Mouse (Mus musculus): ENCODE results near the gene Igfbp7. TPM values are rescaled to one million over a fixed set of nuclear protein-coding genes. Genes with fewer than 3 reads are reported as not detected.

Gene Igfbp7
- polyA plus RNA-seq, 1 experiment from 2014 or later = 68.1 TPM

DNA sequence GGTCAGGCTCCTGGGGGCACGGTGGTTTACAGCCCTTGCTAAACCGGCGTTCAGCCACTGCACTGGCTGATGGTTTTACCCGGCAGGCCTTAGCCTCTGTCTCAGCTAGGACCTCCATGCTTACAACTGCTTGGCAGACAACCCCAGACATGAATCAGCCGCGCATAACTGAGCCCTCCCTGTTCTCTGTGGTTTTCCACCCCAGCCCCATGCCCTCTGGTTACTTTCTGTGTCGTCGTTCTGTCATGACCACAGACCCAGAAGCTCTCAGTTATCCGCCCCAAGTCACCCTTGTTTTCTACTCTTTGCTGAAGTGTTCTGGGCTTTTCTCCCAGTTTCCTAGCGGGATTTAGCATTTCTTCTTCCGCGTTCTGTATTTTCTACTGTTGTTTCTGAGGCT is 40.2 kb downstream of the Igfbp7 start:
- no peak for DNase-seq (ENCODE audit: low spot score)
- Histone ChIP-seq H3K4me1 (ENCODE audit: control insufficient read depth, insufficient read depth, low read length) (no peaks in the 10 kb centered on the region), H3K9me3 (replicated peaks; ENCODE audit: control insufficient read depth, low read length) (no peaks in the 10 kb centered on the region), H3K27ac (ENCODE audit: low read depth, low read length) (no peak overlapping the region), H3K27me3 (replicated peaks; ENCODE audit: control insufficient read depth, insufficient read depth, low read length) (no peaks in the 10 kb centered on the region), H3K36me3 (ENCODE audit: control insufficient read depth, insufficient read depth, low read length) (no peaks in the 10 kb centered on the region), H3K4me2 (ENCODE audit: low read length) (no peak overlapping the region), H3K4me3 (ENCODE audit: low read depth, low read length) (no peak overlapping the region), H3K9ac (ENCODE audit: low read length) (no peak overlapping the region)
- 56% methylated on average over 12 of the region's 12 CpGs for WGBS
- no peak for ATAC-seq

DNA sequence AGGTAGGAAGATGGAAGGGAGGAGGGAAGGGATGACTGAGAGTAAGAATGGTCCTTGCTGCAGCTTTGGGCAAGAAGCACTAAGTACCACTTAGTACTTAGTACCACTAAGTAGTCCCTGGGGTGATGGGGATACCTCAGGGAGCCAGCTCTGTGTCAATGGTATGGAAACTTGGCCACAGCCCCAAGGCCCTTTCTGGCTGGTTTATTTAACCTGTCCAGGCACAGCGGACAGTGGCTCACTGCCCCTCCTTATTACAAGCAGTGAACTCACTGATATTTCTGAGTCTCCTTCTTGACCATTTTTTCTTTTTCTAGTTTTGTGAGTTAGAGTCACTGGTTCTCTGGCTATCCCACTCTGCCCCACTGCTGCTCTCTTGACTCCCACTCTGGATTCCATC is 40.7 kb downstream of the Igfbp7 start:
- H3K27ac ChIP-seq (ENCODE audit: low read depth, low read length) = no peak overlapping the region
- no peak overlapping the region for H3K4me2 ChIP-seq (ENCODE audit: low read length)
- no peaks in the 10 kb centered on the region for H3K27me3 ChIP-seq (replicated peaks; ENCODE audit: control insufficient read depth, insufficient read depth, low read length)
- WGBS = 93% methylated on average over 1 of the region's 1 CpGs
- H3K9ac ChIP-seq (ENCODE audit: low read length) = no peak overlapping the region
- H3K36me3 ChIP-seq (ENCODE audit: control insufficient read depth, insufficient read depth, low read length) = no peaks in the 10 kb centered on the region
- no peaks in the 10 kb centered on the region for H3K4me1 ChIP-seq (ENCODE audit: control insufficient read depth, insufficient read depth, low read length)
- DNase-seq (ENCODE audit: low spot score) (no peak), ATAC-seq (no peak)
- H3K4me3 ChIP-seq (ENCODE audit: low read depth, low read length) = no peak overlapping the region
- no peaks in the 10 kb centered on the region for H3K9me3 ChIP-seq (replicated peaks; ENCODE audit: control insufficient read depth, low read length)

DNA sequence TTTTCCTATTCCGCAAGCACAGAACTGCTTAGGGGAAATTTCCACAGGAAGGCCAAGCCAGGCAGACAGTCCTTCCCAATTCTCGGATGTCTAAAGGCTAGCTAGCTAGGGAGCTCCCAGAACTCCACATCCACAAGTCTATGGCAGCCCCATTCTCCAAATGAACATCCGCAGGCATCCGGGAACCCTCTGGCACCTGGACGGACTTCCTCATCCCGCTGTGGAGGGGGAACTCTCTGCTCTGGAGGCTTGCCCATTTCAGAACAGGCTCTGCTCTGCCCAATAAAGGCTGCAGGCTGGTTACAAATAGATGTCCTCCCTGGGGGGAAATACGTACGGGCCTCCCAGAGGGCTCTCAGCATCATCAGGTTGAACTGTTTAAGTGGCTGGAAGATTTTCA is 41.5 kb downstream of the Igfbp7 start:
- 83% methylated on average over 8 of the region's 8 CpGs for WGBS
- H3K4me1 ChIP-seq (ENCODE audit: control insufficient read depth, insufficient read depth, low read length) = no peaks in the 10 kb centered on the region
- no peaks in the 10 kb centered on the region for H3K27me3 ChIP-seq (replicated peaks; ENCODE audit: control insufficient read depth, insufficient read depth, low read length)
- DNase-seq (ENCODE audit: low spot score) (no peak), ATAC-seq (no peak)
- H3K27ac ChIP-seq (ENCODE audit: low read depth, low read length) = no peak overlapping the region
- no peak overlapping the region for H3K4me3 ChIP-seq (ENCODE audit: low read depth, low read length)
- no peak overlapping the region for H3K9ac ChIP-seq (ENCODE audit: low read length)
- H3K36me3 ChIP-seq (ENCODE audit: control insufficient read depth, insufficient read depth, low read length) = no peaks in the 10 kb centered on the region
- H3K4me2 ChIP-seq (ENCODE audit: low read length) = no peak overlapping the region
- no peaks in the 10 kb centered on the region for H3K9me3 ChIP-seq (replicated peaks; ENCODE audit: control insufficient read depth, low read length)

DNA sequence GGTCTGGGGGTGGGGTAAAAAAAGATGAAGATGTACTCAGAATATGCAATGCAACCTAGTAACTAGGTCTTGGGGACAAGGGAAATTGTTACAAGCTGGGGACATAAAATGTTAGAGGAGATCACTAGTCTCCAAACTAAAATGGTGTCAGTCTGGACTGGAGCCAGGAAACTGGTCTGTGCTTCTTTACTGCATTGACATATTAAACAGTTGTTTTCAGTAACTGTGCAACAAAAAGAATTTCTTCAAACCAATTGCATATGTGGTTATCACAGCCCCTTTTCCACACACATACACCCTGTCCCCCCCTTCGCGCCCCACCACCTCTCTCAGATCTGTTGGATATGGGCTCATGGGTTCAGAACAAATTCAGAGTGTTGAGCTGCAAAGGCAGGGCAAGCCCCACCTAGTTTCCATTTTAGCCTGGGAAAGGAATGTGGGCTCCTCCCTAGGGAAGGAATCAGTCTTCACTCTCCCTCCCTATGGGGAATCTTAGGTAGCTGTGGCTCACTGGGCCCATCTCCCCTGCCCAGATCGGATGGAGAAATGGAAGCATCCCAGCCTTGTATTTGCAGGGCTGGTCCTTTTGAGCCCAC is 43.3 kb downstream of the Igfbp7 start:
- H3K9me3 ChIP-seq (replicated peaks; ENCODE audit: control insufficient read depth, low read length) = no peaks in the 10 kb centered on the region
- ATAC-seq (no peak), DNase-seq (ENCODE audit: low spot score) (no peak)
- H3K4me3 ChIP-seq (ENCODE audit: low read depth, low read length) = no peak overlapping the region
- no peaks in the 10 kb centered on the region for H3K36me3 ChIP-seq (ENCODE audit: control insufficient read depth, insufficient read depth, low read length)
- no peaks in the 10 kb centered on the region for H3K4me1 ChIP-seq (ENCODE audit: control insufficient read depth, insufficient read depth, low read length)
- WGBS = 91% methylated on average over 3 of the region's 3 CpGs
- H3K4me2 ChIP-seq (ENCODE audit: low read length) = no peak overlapping the region
- H3K27ac ChIP-seq (ENCODE audit: low read depth, low read length) = no peak overlapping the region
- no peaks in the 10 kb centered on the region for H3K27me3 ChIP-seq (replicated peaks; ENCODE audit: control insufficient read depth, insufficient read depth, low read length)
- no peak overlapping the region for H3K9ac ChIP-seq (ENCODE audit: low read length)

DNA sequence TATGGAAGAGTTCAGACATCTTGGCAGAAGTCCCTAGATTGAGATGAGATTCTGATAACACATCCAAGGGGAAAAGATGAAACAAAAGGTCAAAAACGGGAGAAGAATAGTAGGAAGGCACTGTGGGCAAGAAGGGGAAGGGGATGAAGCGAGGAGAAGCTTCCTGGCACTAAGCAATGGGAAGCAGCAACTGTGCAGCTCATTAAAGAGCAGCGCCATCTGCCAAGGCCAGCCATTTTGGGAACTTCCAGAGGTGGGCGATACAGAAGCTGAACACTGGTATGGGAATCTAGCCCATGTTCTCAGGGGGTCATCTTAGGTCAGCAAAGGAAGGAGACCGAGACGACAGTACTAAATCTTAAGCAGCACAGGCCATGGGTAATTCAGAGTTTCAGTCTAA is 44.2 kb downstream of the Igfbp7 start:
- Histone ChIP-seq H3K4me1 (ENCODE audit: control insufficient read depth, insufficient read depth, low read length) (no peaks in the 10 kb centered on the region), H3K27ac (ENCODE audit: low read depth, low read length) (no peak overlapping the region), H3K4me3 (ENCODE audit: low read depth, low read length) (no peak overlapping the region), H3K27me3 (replicated peaks; ENCODE audit: control insufficient read depth, insufficient read depth, low read length) (no peaks in the 10 kb centered on the region), H3K4me2 (ENCODE audit: low read length) (no peak overlapping the region), H3K36me3 (ENCODE audit: control insufficient read depth, insufficient read depth, low read length) (no peaks in the 10 kb centered on the region), H3K9me3 (replicated peaks; ENCODE audit: control insufficient read depth, low read length) (no peaks in the 10 kb centered on the region), H3K9ac (ENCODE audit: low read length) (no peak overlapping the region)
- DNase-seq (ENCODE audit: low spot score) (no peak), ATAC-seq (no peak)
- WGBS = 82% methylated on average over 6 of the region's 6 CpGs

DNA sequence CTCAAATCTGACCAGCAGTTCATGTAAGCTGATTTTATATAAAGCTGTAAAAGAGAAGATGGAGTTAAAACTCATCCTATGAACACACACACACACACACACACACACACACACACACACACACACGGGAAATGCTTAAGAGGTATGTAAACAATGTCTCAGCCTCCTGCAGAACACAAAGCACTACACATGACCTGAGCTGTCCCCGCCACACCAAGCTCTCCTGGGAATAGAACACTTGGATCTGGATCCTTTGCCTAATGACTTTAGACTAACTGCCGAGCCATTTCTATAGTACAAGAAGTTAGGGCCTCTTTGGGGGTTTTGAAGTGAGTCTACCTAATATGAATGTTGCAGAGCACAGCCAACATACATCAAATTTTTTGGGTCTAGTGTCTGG is 45.7 kb downstream of the Igfbp7 start:
- no peak overlapping the region for H3K4me3 ChIP-seq (ENCODE audit: low read depth, low read length)
- H3K9me3 ChIP-seq (replicated peaks; ENCODE audit: control insufficient read depth, low read length) = no peaks in the 10 kb centered on the region
- H3K27me3 ChIP-seq (replicated peaks; ENCODE audit: control insufficient read depth, insufficient read depth, low read length) = no peaks in the 10 kb centered on the region
- no peak overlapping the region for H3K4me2 ChIP-seq (ENCODE audit: low read length)
- H3K4me1 ChIP-seq (ENCODE audit: control insufficient read depth, insufficient read depth, low read length) = no peaks in the 10 kb centered on the region
- no peaks in the 10 kb centered on the region for H3K36me3 ChIP-seq (ENCODE audit: control insufficient read depth, insufficient read depth, low read length)
- H3K27ac ChIP-seq (ENCODE audit: low read depth, low read length) = no peak overlapping the region
- no peak overlapping the region for H3K9ac ChIP-seq (ENCODE audit: low read length)
- DNase-seq (ENCODE audit: low spot score) (no peak), ATAC-seq (no peak)
- 70% methylated on average over 3 of the region's 3 CpGs for whole genome bisulfite sequencing

DNA sequence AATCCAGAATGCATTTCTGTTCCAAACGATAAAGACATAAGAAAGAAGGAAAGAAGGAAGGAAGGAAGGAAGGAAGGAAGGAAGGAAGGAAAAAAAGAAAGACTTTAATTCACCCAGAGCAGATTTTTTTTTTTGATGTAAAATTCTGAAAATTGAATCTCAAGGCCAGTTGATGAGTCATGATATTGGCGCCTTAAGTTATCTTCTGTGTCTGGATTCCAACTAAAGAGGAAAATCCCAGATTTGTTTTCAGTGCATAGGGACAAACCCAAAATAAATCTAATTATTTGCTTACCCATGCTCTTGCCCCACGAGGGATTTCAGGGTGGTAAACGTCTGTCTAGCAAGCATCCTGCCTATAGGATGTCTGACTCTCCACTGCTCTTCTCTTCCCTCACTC is 46.8 kb downstream of the Igfbp7 start:
- Histone ChIP-seq H3K9me3 (replicated peaks; ENCODE audit: control insufficient read depth, low read length) (no peaks in the 10 kb centered on the region), H3K36me3 (ENCODE audit: control insufficient read depth, insufficient read depth, low read length) (no peaks in the 10 kb centered on the region), H3K9ac (ENCODE audit: low read length) (no peak overlapping the region), H3K4me2 (ENCODE audit: low read length) (no peak overlapping the region), H3K27ac (ENCODE audit: low read depth, low read length) (no peak overlapping the region), H3K4me3 (ENCODE audit: low read depth, low read length) (no peak overlapping the region), H3K27me3 (replicated peaks; ENCODE audit: control insufficient read depth, insufficient read depth, low read length) (no peaks in the 10 kb centered on the region), H3K4me1 (ENCODE audit: control insufficient read depth, insufficient read depth, low read length) (no peaks in the 10 kb centered on the region)
- DNase-seq (ENCODE audit: low spot score) (no peak), ATAC-seq (no peak)
- 79% methylated on average over 4 of the region's 4 CpGs for WGBS

DNA sequence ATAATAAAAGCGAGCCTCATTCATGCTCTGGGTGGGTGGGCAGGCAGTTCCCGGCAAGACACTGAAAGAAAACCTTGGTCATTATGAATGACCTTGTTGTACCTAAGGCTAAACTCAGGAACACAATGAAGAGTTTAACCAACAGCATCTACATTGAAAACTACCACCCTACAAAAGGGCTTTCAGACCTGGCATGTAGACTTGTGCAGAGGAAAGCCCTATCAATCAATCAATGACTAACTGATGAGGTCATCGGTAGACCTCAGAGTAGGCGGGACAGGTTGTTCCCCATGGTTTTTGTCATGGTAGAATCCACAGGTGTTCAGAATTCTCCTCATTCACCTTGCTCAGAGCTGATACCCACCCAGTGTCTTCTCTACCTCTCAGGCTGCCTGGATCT is 47.9 kb downstream of the Igfbp7 start:
- Histone ChIP-seq H3K36me3 (ENCODE audit: control insufficient read depth, insufficient read depth, low read length) (no peaks in the 10 kb centered on the region), H3K9ac (ENCODE audit: low read length) (no peak overlapping the region), H3K9me3 (replicated peaks; ENCODE audit: control insufficient read depth, low read length) (no peaks in the 10 kb centered on the region), H3K4me1 (ENCODE audit: control insufficient read depth, insufficient read depth, low read length) (no peaks in the 10 kb centered on the region), H3K27ac (ENCODE audit: low read depth, low read length) (no peak overlapping the region), H3K4me2 (ENCODE audit: low read length) (no peak overlapping the region), H3K4me3 (ENCODE audit: low read depth, low read length) (no peak overlapping the region), H3K27me3 (replicated peaks; ENCODE audit: control insufficient read depth, insufficient read depth, low read length) (no peaks in the 10 kb centered on the region; the same call in 1 of the 2 replicates)
- WGBS = 81% methylated on average over 4 of the region's 4 CpGs
- ATAC-seq = no peak
- DNase-seq (ENCODE audit: low spot score) = no peak

DNA sequence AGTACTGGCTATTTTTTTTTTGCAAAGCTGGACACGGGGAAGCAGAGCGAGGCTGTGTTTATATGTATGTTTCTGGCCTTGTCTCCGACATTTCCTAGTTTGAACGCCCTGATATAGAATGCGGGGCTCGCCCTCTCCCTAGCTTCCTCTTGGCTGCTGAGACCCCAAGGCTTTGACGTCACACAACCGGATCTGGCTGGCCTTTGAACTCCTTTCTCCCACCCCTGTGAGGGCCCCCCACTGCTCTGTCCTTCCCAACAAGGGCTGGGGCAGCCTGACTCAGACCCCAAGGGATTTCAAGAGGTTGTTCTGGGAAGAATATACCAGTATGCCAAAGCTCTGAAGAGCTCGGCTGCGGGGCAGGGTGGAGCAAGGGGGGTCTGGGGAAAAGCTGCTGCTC is 49.5 kb downstream of the Igfbp7 start:
- Histone ChIP-seq H3K27ac (ENCODE audit: low read depth, low read length) (no peak overlapping the region), H3K4me2 (ENCODE audit: low read length) (peak overlapping the region; percentile 36), H3K9me3 (replicated peaks; ENCODE audit: control insufficient read depth, low read length) (no peaks in the 10 kb centered on the region), H3K9ac (ENCODE audit: low read length) (peak overlapping the region; percentile 47; the same call in 1 of the 2 replicates), H3K4me1 (ENCODE audit: control insufficient read depth, insufficient read depth, low read length) (no peaks in the 10 kb centered on the region), H3K36me3 (ENCODE audit: control insufficient read depth, insufficient read depth, low read length) (no peaks in the 10 kb centered on the region), H3K4me3 (ENCODE audit: low read depth, low read length) (peak overlapping the region; percentile 19), H3K27me3 (replicated peaks; ENCODE audit: control insufficient read depth, insufficient read depth, low read length) (no peaks in the 10 kb centered on the region; the same call in 1 of the 2 replicates)
- no peak for ATAC-seq
- 9% methylated on average over 10 of the region's 10 CpGs for WGBS
- DNase-seq (ENCODE audit: low spot score) = peak; percentile 55
